8 mouse cellular contexts compared by ENCODE assay signal in genomic region chr15:84653979-84654966, GRCm38 (mm10). TPM values are rescaled to one million over a fixed set of nuclear protein-coding genes. Genes with fewer than 3 reads are reported as not detected.
DNase-seq lines count a peak whose midpoint lies in the region; ATAC-seq and TF ChIP-seq lines count a peak whose summit lies in the region.

No protein-coding gene starts in this region.

- peak overlapping the region; percentile 70 for H3K9ac ChIP-seq in hindbrain, embryonic 13.5 days

- intact Hi-C loops in left cerebral cortex, postnatal 14 days (cut with DNase I): no loop called here

- WGBS in hindbrain, embryonic 13.5 days: 4% methylated on average over 28 of the region's 28 CpGs

- H3K4me2 ChIP-seq in hindbrain, embryonic 13.5 days: peak overlapping the region; percentile 53

- peaks cover 38% of the 10 kb centered on the region for H3K4me1 ChIP-seq in hindbrain, embryonic 13.5 days (replicated peaks)

- ATAC-seq in hindbrain, embryonic 13.5 days (ENCODE audit: low FRiP score): peak; percentile 85

- H3K4me3 ChIP-seq in hindbrain, embryonic 13.5 days: peak overlapping the region; percentile 40

- H3K27ac ChIP-seq in hindbrain, embryonic 13.5 days: peak overlapping the region; percentile 97

- H3K27me3 ChIP-seq in hindbrain, embryonic 13.5 days: no peaks in the 10 kb centered on the region

- H3K36me3 ChIP-seq in hindbrain, embryonic 13.5 days: no peaks in the 10 kb centered on the region

- TF ChIP-seq POLR2A in brain, embryonic 14.5 days (IDR thresholded peaks at IDR 0.05; ENCODE audit: borderline replicate concordance, extremely low read depth, insufficient read depth, insufficient read length, poor library complexity, severe bottlenecking): peak; percentile 43; the same call in 1 of the 2 replicates

- no peaks in the 10 kb centered on the region for H3K9me3 ChIP-seq in hindbrain, embryonic 13.5 days

- no peak for TF ChIP-seq CTCF in brain, embryonic 14.5 days (IDR thresholded peaks at IDR 0.05; ENCODE audit: borderline replicate concordance, extremely low read depth, insufficient read depth, insufficient read length)

- peak; percentile 92 for DNase-seq in Muller cell, postnatal 12 days (ENCODE audit: inconsistent ontology term)
- DNase-seq in brain, embryonic 14.5 days (ENCODE audit: low read depth): peak; percentile 98
- DNase-seq in gastrocnemius, adult 18-20 months (ENCODE audit: low spot score): peak; percentile 72
- peak; percentile 70 to 79 for DNase-seq in left cerebral cortex, postnatal 14 days (ENCODE audit: low spot score in 2 of 2)
- peak; percentile 96 for DNase-seq in mesoderm, embryonic 11.5 days (ENCODE audit: low read depth, low spot score)
- DNase-seq in right cerebral cortex, postnatal 4 days: peak; percentile 76
- DNase-seq in spleen, adult 12 weeks (ENCODE audit: low spot score): no peak

RNA-seq across cellular contexts. Expression of gene Prr5, which starts 15.1 kb away (rescaled TPM):
- 14.2 and 20.9 TPM in 2 replicates for polyA plus RNA-seq in brain, embryonic 14.5 days (2012; rRNA removed)
- 1 to 10 TPM; 2.4 to 3.2 TPM for total RNA-seq in gastrocnemius, adult 18-20 months (2021)
- 18.3 and 19.6 TPM in 2 replicates for polyA plus RNA-seq in hindbrain, embryonic 13.5 days (2015; fragmentation: Nextera tagmentation; extraction: Ambion mirVana)
- 10 to 100 TPM; 11.9 to 13.7 TPM for total RNA-seq in left cerebral cortex, postnatal 14 days (2021)
